Mouse (Mus musculus) spleen, embryonic (tissue): Measurements from ENCODE around the gene Atg5.

Experiments
- CTCF ChIA-PET: fragments of 350-600 bp; sonication (Branson Sonifier 250); formaldehyde crosslinking; loops from one replicate; lab custom pipeline; 2022; lab: Charles Lee

The Atg5 gene

DNA sequence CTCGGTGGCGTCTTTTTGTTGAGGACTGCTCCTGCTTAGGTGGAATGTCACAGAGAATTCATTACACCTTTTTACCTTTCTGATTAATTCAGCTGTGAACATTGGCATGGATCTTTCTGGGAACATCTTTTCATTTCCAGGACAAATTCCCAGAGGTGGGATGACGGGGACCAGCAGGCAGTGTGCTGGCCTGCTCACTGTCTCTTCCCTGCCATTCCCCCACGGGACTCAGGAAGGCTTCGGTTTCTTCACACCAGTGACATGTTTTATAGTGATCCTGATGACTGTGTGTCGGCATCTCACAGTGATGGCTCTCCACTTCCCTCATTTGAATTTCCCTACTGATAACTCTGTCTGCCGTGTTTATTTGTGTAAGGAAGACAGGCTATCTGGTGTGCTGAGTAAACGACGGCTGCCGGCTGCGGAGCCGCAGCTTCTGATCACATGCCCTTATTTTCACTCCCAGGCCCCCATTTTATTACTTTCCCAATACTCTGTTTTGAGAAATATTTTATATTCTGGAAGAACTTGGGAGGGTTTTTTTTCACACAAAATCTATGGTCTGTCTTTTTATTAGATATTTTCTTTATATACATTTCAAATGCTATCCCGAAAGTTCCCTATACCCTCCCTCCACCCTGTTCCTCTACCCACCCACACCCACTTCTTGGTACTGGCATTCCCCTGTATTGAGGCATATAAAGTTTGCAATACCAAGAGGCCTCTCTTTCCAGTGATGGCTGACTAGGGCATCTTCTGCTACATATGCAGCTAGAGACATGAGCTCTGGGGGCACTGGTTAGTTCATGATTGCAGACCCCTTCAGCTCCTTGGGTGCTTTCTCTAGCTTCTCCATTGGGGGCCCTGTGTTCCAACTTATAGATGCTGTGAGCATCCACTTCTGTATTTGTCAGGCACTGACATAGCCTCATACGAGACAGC lies 80.6 kb downstream of the Atg5 start:
- CTCF ChIA-PET: no interaction called here

DNA sequence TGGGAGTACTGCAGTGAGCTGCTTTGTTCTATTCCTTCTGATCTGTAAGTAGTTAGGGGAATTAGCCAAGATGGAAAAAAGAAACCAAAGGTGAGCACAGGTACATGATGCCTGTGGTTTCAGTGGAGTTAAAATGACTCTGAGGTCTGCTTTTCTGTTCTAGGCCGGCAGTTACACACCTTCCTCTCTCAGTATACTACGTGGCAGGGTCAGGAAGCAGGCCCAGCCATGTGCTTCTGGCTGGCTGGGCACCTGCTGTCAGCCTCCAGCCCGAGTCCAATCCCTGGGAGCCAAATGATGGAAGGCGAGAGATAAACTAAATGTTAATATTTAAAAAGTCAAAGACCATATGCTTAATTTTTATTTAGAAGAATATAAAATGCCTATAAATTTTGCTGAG lies 85.3 kb downstream of the Atg5 start:
- CTCF ChIA-PET: no interaction called here

DNA sequence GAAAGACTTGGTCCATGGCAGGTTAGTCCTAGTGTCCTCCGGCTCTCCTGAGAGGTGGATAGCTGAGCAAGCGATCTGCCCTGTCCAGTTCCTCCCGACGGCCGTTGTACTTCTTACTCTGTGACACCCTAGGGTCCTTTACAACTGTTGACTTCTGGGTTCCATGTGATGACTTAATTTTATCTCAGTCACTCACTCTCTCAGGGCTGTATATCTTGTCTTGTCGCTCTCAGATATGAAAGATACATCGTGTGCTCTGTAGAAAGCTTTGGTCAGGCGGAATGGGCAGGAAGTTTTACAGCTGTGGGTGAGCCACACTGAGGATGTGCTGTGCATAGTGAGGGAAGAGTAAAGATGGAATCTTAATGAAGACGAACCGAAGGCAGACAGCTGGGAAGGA lies 86.2 kb downstream of the Atg5 start:
- CTCF ChIA-PET: no interaction called here

- CTCF ChIA-PET: no interaction called here
Observed at GRCm38 (mm10) chr10:44355216-44355615, 87.1 kb downstream of the Atg5 start.

- CTCF ChIA-PET: interaction anchor here (0.6 kb wide), 1 partner anchor 12 kb away, joined by 4 read pairs; no protein-coding TSS in a partner anchor
Observed at GRCm38 (mm10) chr10:44356625-44357024, 88.5 kb downstream of the Atg5 start.

- CTCF ChIA-PET: no interaction called here
Observed at GRCm38 (mm10) chr10:44357316-44357715, 89.2 kb downstream of the Atg5 start.

DNA sequence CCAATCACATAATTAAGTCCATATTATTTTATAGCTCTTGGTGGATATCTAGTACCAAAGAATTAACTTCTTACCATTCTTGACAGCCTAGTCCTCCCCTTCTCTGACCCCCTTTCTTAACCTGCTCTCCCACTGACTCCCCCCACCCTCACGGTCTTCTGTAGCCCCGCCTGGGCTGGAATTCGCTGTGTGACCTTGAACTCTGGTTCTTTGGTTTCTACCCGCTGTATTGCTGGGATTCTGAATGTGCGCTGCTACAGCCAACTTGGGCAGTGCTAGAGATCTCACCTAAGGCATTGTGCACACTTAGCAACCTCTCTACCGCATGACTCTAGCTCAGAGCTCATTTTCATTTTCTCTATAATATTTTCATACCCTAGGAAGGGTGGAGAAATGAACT lies 90.7 kb downstream of the Atg5 start:
- CTCF ChIA-PET: no interaction called here

DNA sequence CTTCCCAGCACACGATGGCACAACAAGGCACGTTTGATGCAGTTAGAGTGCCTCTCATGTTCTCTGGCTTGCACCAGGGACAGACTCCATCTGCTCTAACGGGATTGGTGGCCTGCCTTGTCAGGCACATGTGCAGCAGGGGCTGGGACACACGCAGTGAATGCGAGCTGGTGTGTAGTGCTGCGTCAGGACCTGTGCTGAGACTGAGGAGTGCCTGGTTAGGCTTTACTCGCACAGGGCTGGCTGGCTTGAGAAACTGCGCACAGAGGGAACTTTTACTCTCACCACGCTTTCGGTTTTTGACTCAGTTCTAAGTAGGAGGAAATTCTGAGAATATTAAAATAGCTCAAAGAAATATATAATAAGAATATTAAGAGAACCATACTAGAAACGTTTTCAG lies 92.5 kb downstream of the Atg5 start:
- CTCF ChIA-PET: interaction anchor here (0.5 kb wide), 1 partner anchor 39 kb away, joined by 7 read pairs; no protein-coding TSS in a partner anchor

DNA sequence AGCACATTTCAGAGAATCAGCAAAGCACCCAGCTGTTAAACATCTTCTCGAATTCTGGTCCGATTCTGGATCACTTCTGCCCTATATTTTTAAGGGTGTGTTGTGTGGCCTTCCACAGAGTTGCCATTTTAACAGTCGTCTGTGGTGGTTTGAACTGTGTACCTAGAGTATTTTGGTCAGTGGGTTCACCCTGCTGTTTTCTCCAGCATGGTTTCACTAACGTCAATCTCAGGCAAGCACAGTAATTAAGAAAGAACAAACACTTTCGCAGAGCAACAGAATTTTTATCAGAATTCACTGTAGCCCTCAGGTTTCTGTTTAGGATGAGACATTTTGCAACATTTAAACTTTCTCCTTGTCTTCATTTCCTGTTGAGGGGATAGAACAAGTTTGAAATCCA lies 94.3 kb downstream of the Atg5 start:
- CTCF ChIA-PET: no interaction called here

- CTCF ChIA-PET: no interaction called here
Observed at GRCm38 (mm10) chr10:44362846-44363245, 94.7 kb downstream of the Atg5 start.

GRCm38 (mm10) chr10:44366186-44366585 lies 98.0 kb downstream of the Atg5 start:
- CTCF ChIA-PET: no interaction called here

GRCm38 (mm10) chr10:44367043-44367442 lies 98.9 kb downstream of the Atg5 start:
- CTCF ChIA-PET: no interaction called here

DNA sequence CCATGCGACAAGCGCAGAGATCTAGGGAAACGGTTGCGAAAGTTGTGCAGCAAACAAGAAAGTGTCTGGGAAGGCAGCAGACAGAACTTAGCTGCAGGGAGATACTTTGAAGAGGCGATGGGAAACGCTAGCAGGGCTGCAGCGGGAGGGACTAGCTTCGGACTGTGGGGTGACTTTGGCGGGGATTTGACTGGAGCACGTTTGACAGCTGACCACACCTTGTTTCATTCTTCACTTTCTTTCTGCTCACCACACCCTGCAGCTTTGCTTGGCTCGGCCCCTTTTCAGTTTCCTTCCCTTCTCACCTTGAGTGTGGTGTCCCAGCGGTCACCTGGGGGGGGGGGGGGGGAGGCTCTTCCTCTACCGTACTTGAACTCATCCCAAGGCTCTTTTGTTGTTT lies 100.4 kb downstream of the Atg5 start:
- CTCF ChIA-PET: no interaction called here

DNA sequence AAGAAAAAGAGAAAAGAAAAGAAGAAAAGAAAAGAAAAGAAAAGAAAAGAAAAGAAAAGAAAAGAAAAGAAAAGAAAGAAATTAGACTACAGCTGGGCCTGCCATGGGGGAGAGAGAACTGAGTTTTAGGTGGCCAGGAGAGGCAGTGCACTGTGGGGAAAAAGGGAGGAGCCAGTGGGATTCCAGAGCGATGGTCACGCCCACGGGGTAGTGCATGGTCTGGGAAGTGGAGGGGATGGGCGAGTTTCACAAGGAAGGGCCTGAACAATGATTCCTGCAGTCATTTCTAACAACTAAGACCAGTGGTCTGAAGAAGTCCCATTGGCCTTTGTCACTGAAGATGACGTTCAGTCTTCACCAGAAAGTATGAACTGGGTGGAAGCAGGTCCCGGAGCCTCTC lies 102.5 kb downstream of the Atg5 start:
- CTCF ChIA-PET: interaction anchor here (0.8 kb wide), 1 partner anchor 139 kb away, joined by 3 read pairs; no protein-coding TSS in a partner anchor

GRCm38 (mm10) chr10:44372210-44372609 lies 104.1 kb downstream of the Atg5 start:
- CTCF ChIA-PET: interaction anchor here (0.6 kb wide), 1 partner anchor 117 kb away, joined by 10 read pairs; no protein-coding TSS in a partner anchor

GRCm38 (mm10) chr10:44374678-44375077 lies 106.5 kb downstream of the Atg5 start:
- CTCF ChIA-PET: no interaction called here

DNA sequence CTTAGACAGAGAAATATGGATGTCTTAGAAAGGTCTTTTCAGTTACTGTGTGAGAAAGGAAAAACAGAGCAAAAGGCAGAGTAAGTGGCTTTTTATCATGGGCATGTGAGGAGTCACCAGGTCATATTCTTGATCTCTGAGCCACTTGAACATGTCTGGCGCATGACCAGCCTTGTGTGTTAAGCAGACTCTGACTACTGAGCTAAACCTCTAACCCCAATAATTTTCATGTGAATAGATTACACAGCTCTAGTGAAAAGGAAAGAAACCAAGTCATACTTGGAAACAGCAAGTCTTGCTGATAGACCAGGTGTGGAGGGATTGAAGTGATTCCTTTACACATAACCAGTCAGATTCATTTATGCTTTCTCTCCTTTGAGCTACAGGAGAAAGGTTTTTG lies 107.3 kb downstream of the Atg5 start:
- CTCF ChIA-PET: no interaction called here

GRCm38 (mm10) chr10:44377821-44378220 lies 109.7 kb downstream of the Atg5 start:
- CTCF ChIA-PET: no interaction called here

GRCm38 (mm10) chr10:44378403-44378802 lies 110.2 kb downstream of the Atg5 start:
- CTCF ChIA-PET: interaction anchor here (0.6 kb wide), 1 partner anchor 48 kb away, joined by 6 read pairs; no protein-coding TSS in a partner anchor

DNA sequence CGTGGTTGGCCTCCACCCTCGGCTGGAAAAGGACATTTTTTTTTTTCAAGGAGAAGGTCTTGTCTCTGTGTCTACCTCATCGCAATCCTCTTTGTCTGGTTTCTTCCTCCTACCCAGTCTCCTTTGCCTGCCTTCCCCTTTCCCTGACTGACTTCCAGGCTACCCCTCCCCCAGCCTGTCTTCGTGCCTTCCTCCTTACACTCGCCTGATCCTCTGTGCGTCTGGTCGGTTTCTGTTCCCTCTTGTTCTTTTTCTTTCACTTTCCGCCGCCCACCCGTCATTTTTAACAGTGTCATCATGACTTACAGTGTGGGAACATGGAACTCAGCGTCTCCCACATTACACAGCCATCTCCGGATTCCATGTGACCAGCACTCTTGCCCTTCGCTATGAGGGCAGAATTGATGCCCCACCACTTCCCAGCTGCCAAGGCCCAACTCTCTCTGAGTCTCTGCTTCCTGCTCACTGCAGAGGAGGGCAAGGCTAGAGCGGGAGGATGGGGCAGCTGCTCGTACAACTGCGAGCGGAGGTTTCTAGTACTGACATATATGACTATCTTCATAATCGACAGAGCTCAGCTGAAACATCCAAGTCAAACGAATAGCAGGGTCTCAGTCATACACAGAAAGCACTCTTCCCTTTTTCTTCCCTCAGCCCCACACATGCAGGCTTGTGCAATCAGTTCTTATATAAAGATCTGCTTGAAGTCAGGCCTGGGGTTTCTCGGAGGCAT lies 112.5 kb downstream of the Atg5 start:
- CTCF ChIA-PET: interaction anchor here (0.7 kb wide), 1 partner anchor 256 kb away, joined by 7 read pairs; no protein-coding TSS in a partner anchor

DNA sequence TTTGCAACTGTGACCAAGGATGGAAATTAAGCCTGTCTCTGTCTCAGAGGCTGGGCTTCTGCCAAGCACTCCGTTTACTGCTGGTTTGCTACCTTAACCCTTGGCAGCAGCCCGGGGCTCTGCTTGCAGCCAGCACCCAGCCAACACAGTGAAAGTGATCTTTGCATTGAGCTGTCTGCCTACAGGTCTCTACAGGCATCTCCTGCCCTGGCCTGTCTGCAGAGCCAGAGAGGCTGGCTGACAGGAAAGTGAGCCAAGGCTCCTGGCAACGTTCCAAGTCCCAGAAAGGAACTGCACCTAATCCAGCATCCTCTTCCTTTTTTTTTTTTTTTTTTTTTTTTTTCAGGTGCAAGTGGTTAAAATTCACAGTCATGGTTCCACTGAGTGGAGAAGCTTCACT lies 113.2 kb downstream of the Atg5 start:
- CTCF ChIA-PET: interaction anchor here (0.5 to 0.7 kb wide), 4 partner anchors 29 to 255 kb away, joined by 4 to 7 read pairs (median 5); no protein-coding TSS in a partner anchor

GRCm38 (mm10) chr10:44381948-44382347 lies 113.8 kb downstream of the Atg5 start:
- CTCF ChIA-PET: interaction anchor here (0.6 to 0.7 kb wide), 2 partner anchors 28 to 112 kb away, joined by 4 to 6 read pairs; no protein-coding TSS in a partner anchor
